ENCODE assay signal across 1 mouse cellular context in genomic region chr11:68955473-68955872, GRCm38 (mm10).
TF ChIP-seq lines count a peak whose summit lies in the region.

No protein-coding gene starts in this region.

TF ChIP-seq in CH12.LX, 34 proteins besides CTCF, POLR2A, EP300 and RAD21 (continued from another document):
- TF ChIP-seq JUND (conservative IDR thresholded peaks at IDR 0.05; ENCODE audit: low read depth, low read length) (no peak), E2F4 (IDR thresholded peaks at IDR 0.05; ENCODE audit: insufficient replicate concordance, low read depth, low read length) (no peak), MAX (IDR thresholded peaks at IDR 0.05; ENCODE audit: low read length) (no peak), USF2 (conservative IDR thresholded peaks at IDR 0.05; ENCODE audit: low read depth, low read length) (no peak), JUN (IDR thresholded peaks at IDR 0.05; ENCODE audit: insufficient read depth, low read depth, low read length) (no peak), HCFC1 (IDR thresholded peaks at IDR 0.05; ENCODE audit: low read depth, low read length) (no peak), ETS1 (conservative IDR thresholded peaks at IDR 0.05; ENCODE audit: low read depth, low read length) (no peak), TCF12 (IDR thresholded peaks at IDR 0.05; ENCODE audit: low read depth, low read length) (no peak), MEF2A (IDR thresholded peaks at IDR 0.05; ENCODE audit: borderline replicate concordance, low read depth, low read length) (no peak), POLR2AphosphoS2 (IDR thresholded peaks at IDR 0.05; ENCODE audit: low read depth, low read length) (no peak), BHLHE40 (IDR thresholded peaks at IDR 0.05; ENCODE audit: low read depth, low read length) (no peak), SMC3 (IDR thresholded peaks at IDR 0.05; ENCODE audit: low read depth, low read length) (no peak), ZKSCAN1 (IDR thresholded peaks at IDR 0.05; ENCODE audit: borderline replicate concordance, low read depth, low read length) (no peak)
